Mouse (Mus musculus) cerebellum, postnatal 10 days (tissue): Measurements from ENCODE around the gene Ttc7.
A peak's percentile ranks its signal among the peaks of the same experiment; 100 is the strongest.

ENCODE experiments used
- DNase-seq, 2 experiments: peaks; one replicate each; pipeline ENCODE4 v3.0.0; 2021; ENCODE audit warnings: mixed read lengths in 2 of 2

Ttc7 gene

GRCm38 (mm10) chr17:87368481-87368880, 85.8 kb downstream of the Ttc7 start:
- DNase-seq, result no peak

DNA sequence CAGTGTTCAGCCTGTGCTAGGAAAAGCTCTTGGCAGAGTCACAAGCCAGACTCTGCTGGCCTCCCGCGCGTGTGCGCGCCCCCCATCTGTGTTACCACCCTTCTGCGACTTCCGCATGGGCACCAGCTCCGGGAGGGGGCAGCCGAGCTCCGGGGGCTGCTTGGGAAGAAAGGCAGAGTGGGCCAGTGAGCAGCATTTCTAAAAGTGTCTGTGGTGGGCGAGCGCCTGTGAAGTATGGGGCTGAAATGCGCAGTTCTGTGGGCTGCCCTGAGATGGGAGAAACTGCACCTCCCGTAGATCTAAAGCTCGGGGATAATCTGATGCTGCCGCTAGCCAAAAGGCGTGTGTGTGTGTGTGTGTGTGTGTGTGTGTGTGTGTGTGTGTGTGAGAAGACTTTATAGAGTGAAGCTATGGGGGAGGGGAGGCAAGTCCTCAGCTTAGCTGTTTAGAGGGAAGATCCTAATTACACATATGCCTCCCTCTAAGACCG, 86.6 kb downstream of the Ttc7 start:
- peak; percentile 54 to 59 for DNase-seq

- no peak for DNase-seq
Measured at GRCm38 (mm10) chr17:87372189-87372588, 89.5 kb downstream of the Ttc7 start.

DNA sequence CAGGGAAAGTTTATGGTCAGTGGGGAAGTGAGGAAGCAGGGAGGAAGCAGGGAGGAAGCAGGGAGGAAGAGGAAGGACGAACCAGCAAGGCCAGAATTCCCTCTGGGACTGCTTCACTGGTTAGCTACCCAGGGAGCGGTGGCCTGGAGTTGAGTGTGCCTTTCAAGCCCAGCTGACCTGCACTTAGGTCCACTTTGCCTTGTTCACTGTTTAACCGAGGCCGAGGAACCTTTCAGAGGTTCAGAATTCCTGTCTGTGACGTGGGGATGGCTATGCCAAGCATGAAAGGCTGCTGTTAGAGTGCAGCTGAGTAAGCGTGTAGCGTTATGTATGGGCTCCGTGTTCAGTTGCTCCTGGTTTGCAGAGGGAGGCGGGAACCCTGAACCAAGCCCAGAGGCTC, 90.6 kb downstream of the Ttc7 start:
- DNase-seq, result no peak

GRCm38 (mm10) chr17:87375941-87376511, 93.3 kb downstream of the Ttc7 start:
- DNase-seq, result peak in 1 of 2 experiments; percentile 3

DNA sequence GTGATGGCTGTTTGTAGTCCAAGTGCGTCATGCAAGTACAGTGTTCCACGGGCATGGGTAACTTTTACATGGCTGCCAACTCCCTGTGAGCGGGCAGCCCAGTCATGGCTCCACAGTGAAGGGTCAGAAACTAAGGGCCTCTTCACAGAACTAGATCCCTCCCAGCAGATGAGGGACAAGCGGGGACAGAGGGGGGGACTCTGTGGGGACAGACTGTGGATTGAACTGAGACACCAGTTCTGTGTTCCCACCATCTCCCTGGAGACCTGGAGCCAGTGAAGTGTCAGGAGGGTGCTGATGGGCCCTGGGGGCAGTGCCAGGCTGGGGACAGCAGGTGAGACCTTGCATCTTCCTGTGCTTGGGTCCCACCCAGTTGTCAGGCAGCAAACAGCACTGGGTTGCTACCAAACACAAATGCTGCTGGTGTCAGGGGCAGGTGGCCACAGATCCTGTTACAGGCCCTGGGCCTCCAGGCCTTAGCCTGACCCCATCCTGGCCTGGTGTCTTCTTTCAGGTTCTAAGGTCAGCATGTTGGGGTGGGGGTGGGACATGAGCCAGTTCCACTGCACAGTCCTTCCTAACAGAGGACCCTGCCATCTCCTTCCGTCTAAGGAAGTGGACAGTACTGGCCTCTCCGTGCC, 94.3 kb downstream of the Ttc7 start:
- no peak for DNase-seq

GRCm38 (mm10) chr17:87377536-87377935, 94.8 kb downstream of the Ttc7 start:
- no peak for DNase-seq

- DNase-seq, result peak; percentile 49 to 50
Measured at GRCm38 (mm10) chr17:87378354-87379159, 95.9 kb downstream of the Ttc7 start.

- DNase-seq, result no peak
Measured at GRCm38 (mm10) chr17:87379160-87379624, 96.5 kb downstream of the Ttc7 start.

DNA sequence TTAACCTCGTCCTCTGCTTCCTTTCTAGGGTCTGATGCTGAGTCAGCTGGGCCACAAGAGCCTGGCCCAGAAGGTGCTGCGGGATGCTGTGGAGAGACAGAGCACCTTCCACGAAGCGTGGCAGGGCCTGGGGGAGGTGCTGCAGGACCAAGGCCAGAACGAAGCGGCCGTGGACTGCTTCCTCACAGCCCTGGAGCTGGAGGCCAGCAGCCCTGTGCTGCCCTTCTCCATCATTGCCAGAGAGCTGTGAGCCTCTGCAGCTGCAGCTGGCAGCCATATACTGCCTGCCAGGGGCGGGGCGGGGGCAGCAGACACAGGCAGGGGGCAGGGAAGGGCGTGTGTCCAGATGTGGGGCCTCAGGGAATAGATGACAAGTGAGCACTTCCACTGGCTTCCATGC, 97.1 kb downstream of the Ttc7 start:
- peak in 1 of 2 experiments; percentile 40 for DNase-seq

- no peak for DNase-seq
Measured at GRCm38 (mm10) chr17:87380681-87381080, 98.0 kb downstream of the Ttc7 start.

DNA sequence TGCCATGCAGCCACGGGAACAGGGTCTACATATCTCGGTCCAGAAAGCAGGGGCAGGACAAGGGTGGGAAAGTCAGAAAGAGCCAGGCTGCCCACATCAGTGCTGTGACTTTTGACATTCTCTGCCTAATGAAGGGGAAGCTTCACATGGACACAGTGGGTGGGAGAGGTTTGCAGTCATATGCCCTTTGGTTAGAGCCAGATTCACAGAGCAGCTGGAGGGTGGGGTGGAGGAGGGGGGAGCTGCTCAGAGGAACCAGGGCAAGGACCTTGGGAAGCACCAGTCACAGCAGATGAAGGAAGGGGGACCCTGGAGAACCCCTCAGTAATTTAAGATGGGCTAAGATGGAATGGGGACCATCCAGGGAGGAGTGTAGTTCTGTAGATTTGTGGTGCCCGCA, 103.1 kb downstream of the Ttc7 start:
- DNase-seq, result peak in 1 of 2 experiments; percentile 53

GRCm38 (mm10) chr17:87387068-87387467, 104.4 kb downstream of the Ttc7 start:
- DNase-seq, result peak; percentile 55 to 73

DNA sequence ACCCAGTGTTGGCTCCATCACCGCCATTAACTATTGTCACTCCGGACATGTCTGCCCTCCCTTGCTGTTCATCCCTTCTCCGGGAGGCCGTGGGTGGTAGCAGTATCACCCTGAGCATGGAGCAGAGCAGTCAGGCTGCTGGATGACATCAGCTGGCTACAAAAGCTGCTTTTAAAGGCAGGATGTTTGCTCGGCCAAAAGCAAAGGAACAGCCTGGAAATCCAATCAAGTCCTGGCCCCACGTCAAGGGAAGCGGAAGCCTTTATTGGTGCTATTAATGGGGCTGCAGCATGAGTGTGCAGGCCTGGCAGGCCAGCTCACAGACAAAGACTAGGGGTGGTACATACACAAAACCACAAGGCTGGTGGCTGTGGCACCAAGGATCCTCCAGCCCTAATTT, 108.6 kb downstream of the Ttc7 start:
- no peak for DNase-seq

- DNase-seq, result no peak
Measured at GRCm38 (mm10) chr17:87397088-87397487, 114.4 kb downstream of the Ttc7 start.

DNA sequence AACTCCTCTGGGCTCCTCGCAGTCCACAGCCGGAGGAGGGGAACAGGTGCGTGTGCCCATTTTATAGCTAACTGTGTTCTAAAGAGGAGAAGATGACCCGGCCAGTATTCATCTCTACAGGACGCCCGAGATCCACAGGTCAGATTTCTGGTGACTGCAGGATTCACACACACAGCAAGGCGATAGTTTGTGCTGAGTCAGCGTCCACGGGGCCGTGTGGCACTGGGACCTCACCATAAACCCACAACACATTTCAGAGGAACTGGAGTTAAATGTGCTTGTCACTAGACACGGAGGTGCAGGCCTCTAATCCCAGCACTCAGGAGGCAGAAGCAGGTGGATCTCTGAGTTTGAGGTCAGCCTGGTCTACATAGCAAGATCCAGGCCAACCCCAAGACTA, 119.8 kb downstream of the Ttc7 start:
- no peak for DNase-seq

- no peak for DNase-seq
Measured at GRCm38 (mm10) chr17:87403462-87403861, 120.8 kb downstream of the Ttc7 start.

GRCm38 (mm10) chr17:87405576-87405975, 122.9 kb downstream of the Ttc7 start:
- DNase-seq, result no peak

DNA sequence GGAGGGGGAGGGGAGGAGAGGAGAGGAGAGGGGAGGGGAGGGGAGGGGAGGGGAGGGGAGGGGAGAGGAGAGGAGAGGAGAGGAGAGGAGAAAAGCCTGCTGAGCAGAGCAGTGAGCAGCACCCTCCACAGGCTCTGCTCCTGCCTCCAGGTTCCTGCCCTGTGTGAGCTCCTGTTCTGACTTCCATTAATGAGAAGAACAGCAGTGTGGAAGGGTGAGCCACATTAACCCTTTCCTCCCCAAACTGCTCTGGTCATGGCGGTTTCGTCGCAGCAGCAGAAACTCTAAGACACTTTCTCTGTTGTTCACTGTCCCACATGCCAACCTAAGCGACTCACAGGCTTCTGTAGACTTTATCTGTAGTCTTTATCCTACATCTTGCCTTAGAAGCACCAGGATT, 124.0 kb downstream of the Ttc7 start:
- DNase-seq, result no peak

- DNase-seq, result no peak
Measured at GRCm38 (mm10) chr17:87418082-87418481, 135.4 kb downstream of the Ttc7 start.

- no peak for DNase-seq
Measured at GRCm38 (mm10) chr17:87427511-87427910, 144.8 kb downstream of the Ttc7 start, which contains the start of gene Stpg4. Gene Stpg4, minus strand, starts transcription at chr17:87427741.

GRCm38 (mm10) chr17:87429431-87429830, 146.7 kb downstream of the Ttc7 start:
- no peak for DNase-seq
